In genomic region chr19:45234771-45235231, GRCm38 (mm10) we compare ENCODE assay signal across 9 mouse cellular contexts. TPM values are rescaled to one million over a fixed set of nuclear protein-coding genes. Genes with fewer than 3 reads are reported as not detected.
DNase-seq lines count a peak whose midpoint lies in the region; ATAC-seq and TF ChIP-seq lines count a peak whose summit lies in the region.
"Had no signal": no experiment of that assay in that cellular context is flagged by ENCODE, and none has a peak within 500 bp of the region (broad histone marks: within the 10 kb centered on the region; RNA-seq: fewer than 3 reads in every experiment).

No protein-coding gene starts in this region.

- no peak overlapping the region for H3K9ac ChIP-seq in lung, embryonic 16.5 days (ENCODE audit: low read length)
- no peak overlapping the region for H3K9ac ChIP-seq in forebrain, embryonic 11.5 days (ENCODE audit: low read length)
- no peak overlapping the region for H3K9ac ChIP-seq in limb, embryonic 15.5 days
- no peak overlapping the region for H3K9ac ChIP-seq in stomach, postnatal 0 days (ENCODE audit: low read length)

- no peak for ATAC-seq in lung, embryonic 16.5 days (ENCODE audit: low read depth)
- no peak for ATAC-seq in forebrain, embryonic 11.5 days (replicated peaks; ENCODE audit: low FRiP score)
- ATAC-seq in limb, embryonic 15.5 days (ENCODE audit: insufficient number of reproducible peaks, low FRiP score, low TSS enrichment, low read depth): no peak
- ATAC-seq in stomach, postnatal 0 days (ENCODE audit: low FRiP score, low TSS enrichment): no peak
- ATAC-seq in granulocyte monocyte progenitor cell, adult 5-6 weeks (replicated peaks; ENCODE audit: poor library complexity, severe bottlenecking): no peak

- no peaks in the 10 kb centered on the region for H3K36me3 ChIP-seq in lung, embryonic 16.5 days (ENCODE audit: control insufficient read depth, insufficient read depth, low read length)
- H3K36me3 ChIP-seq in forebrain, embryonic 11.5 days (ENCODE audit: control insufficient read depth, insufficient read depth, low read length): no peaks in the 10 kb centered on the region
- no peaks in the 10 kb centered on the region for H3K36me3 ChIP-seq in limb, embryonic 15.5 days
- H3K36me3 ChIP-seq in stomach, postnatal 0 days (ENCODE audit: control insufficient read depth, insufficient read depth, low read length): no peaks in the 10 kb centered on the region

- no peak for DNase-seq in lung, postnatal 4 days
- peak; percentile 65 for DNase-seq in forebrain, embryonic 11.5 days (ENCODE audit: low spot score)
- no peak for DNase-seq in stomach, postnatal 0 days (ENCODE audit: low spot score)
- DNase-seq in adrenal gland, postnatal 14 days: no peak
- no peak for DNase-seq in urinary bladder, postnatal 36 days (ENCODE audit: low spot score in 2 of 2)

- peak overlapping the region; percentile 29 for H3K4me3 ChIP-seq in lung, embryonic 16.5 days (ENCODE audit: low read length)
- peak overlapping the region; percentile 9; the same call in 1 of the 2 replicates for H3K4me3 ChIP-seq in forebrain, embryonic 11.5 days (ENCODE audit: low read depth, low read length)
- H3K4me3 ChIP-seq in limb, embryonic 15.5 days: peak overlapping the region; percentile 36
- peak overlapping the region; percentile 27 for H3K4me3 ChIP-seq in stomach, postnatal 0 days (ENCODE audit: low read depth, low read length)

- no peaks in the 10 kb centered on the region for H3K9me3 ChIP-seq in lung, embryonic 16.5 days (ENCODE audit: control insufficient read depth, low read length)
- H3K9me3 ChIP-seq in forebrain, embryonic 11.5 days (ENCODE audit: control insufficient read depth, low read length): no peaks in the 10 kb centered on the region
- H3K9me3 ChIP-seq in limb, embryonic 15.5 days: no peaks in the 10 kb centered on the region
- H3K9me3 ChIP-seq in stomach, postnatal 0 days (ENCODE audit: control insufficient read depth, low read length): no peaks in the 10 kb centered on the region

- H3K4me1 ChIP-seq in lung, embryonic 16.5 days (replicated peaks; ENCODE audit: control insufficient read depth, insufficient read depth, low read length): peaks cover 30% of the 10 kb centered on the region
- H3K4me1 ChIP-seq in forebrain, embryonic 11.5 days (replicated peaks; ENCODE audit: control insufficient read depth, insufficient read depth, low read length): peaks cover 18% of the 10 kb centered on the region
- peaks cover 51% of the 10 kb centered on the region for H3K4me1 ChIP-seq in limb, embryonic 15.5 days
- 0 out of 2 replicates have a peak, but pooled peaks cover 2% of the 10 kb centered on the region for H3K4me1 ChIP-seq in stomach, postnatal 0 days (replicated peaks; ENCODE audit: control insufficient read depth, insufficient read depth)

- WGBS in lung, embryonic 16.5 days: under 1% methylated on average over 36 of the region's 42 CpGs
- WGBS in forebrain, embryonic 11.5 days: under 1% methylated on average over 42 of the region's 42 CpGs
- under 1% methylated on average over 42 of the region's 42 CpGs for WGBS in limb, embryonic 15.5 days
- WGBS in stomach, postnatal 0 days: 2% methylated on average over 39 of the region's 42 CpGs

- no peak overlapping the region for H3K27ac ChIP-seq in lung, embryonic 16.5 days (ENCODE audit: low read length)
- H3K27ac ChIP-seq in forebrain, embryonic 11.5 days (ENCODE audit: low read depth, low read length): no peak overlapping the region
- H3K27ac ChIP-seq in limb, embryonic 15.5 days: no peak overlapping the region
- no peak overlapping the region for H3K27ac ChIP-seq in stomach, postnatal 0 days (replicated peaks)

- no peak for TF ChIP-seq CTCF in stomach, postnatal 0 days (IDR thresholded peaks at IDR 0.05; ENCODE audit: low read depth)

- peak overlapping the region; percentile 44 for H3K4me2 ChIP-seq in lung, embryonic 16.5 days (ENCODE audit: low read depth, low read length)
- H3K4me2 ChIP-seq in forebrain, embryonic 11.5 days (ENCODE audit: low read depth, low read length, severe bottlenecking): peak overlapping the region; percentile 27
- peak overlapping the region; percentile 57 for H3K4me2 ChIP-seq in limb, embryonic 15.5 days
- peak overlapping the region; percentile 29 for H3K4me2 ChIP-seq in stomach, postnatal 0 days (replicated peaks; ENCODE audit: low read depth)

- no peak for TF ChIP-seq EP300 in stomach, postnatal 0 days (optimal IDR thresholded peaks at IDR 0.05)

- peaks cover 94% of the 10 kb centered on the region for H3K27me3 ChIP-seq in lung, embryonic 16.5 days (ENCODE audit: control insufficient read depth, insufficient read depth, low read depth, low read length)
- peaks cover 88% of the 10 kb centered on the region for H3K27me3 ChIP-seq in forebrain, embryonic 11.5 days (ENCODE audit: control insufficient read depth, insufficient read depth, low read length)
- peaks cover 96% of the 10 kb centered on the region for H3K27me3 ChIP-seq in limb, embryonic 15.5 days
- H3K27me3 ChIP-seq in stomach, postnatal 0 days (ENCODE audit: control insufficient read depth, insufficient read depth, low read length): peaks cover 27% of the 10 kb centered on the region

RNA-seq across cellular contexts. Expression of gene Lbx1, which starts 0.8 kb away (rescaled TPM):
- not detected in 2 replicates for polyA plus RNA-seq in lung, embryonic 16.5 days (2015; fragmentation: Nextera tagmentation; extraction: Ambion mirVana)
- polyA plus RNA-seq in forebrain, embryonic 11.5 days (2014; fragmentation: Nextera tagmentation; extraction: Ambion mirVana): 0.11 TPM in 1 of 2 replicates, not detected in the other
- 0.64 and 1.5 TPM in 2 replicates for polyA plus RNA-seq in limb, embryonic 15.5 days (2015; fragmentation: Nextera tagmentation; extraction: Ambion mirVana)
- polyA plus RNA-seq in stomach, postnatal 0 days (2015; fragmentation: Nextera tagmentation; extraction: Ambion mirVana): 0.04 TPM in 1 of 2 replicates, not detected in the other
- not detected in 2 replicates for total RNA-seq in adrenal gland, postnatal 14 days (2021)
- total RNA-seq in granulocyte monocyte progenitor cell, adult 5-6 weeks (2014; fragmentation: Nextera tagmentation): not detected in 2 replicates
- total RNA-seq in granulocyte monocyte progenitor cell, adult 5-6 weeks (2017): not detected in 2 replicates
- total RNA-seq: hematopoietic stem cell, adult 5-6 weeks had no signal
